Mouse (Mus musculus) hindbrain, embryonic 12.5 days (tissue): ENCODE results near the gene Rasal3. TPM values are rescaled to one million over a fixed set of nuclear protein-coding genes. Genes with fewer than 3 reads are reported as not detected.

Experiments used
- ATAC-seq: fragments of 200-750 bp; cut with Nextera tagmentation; 2 replicates; pipeline ENCODE4 v1.8.0; 2017; ENCODE audit warnings: moderate TSS enrichment; ENCODE audit not compliant: low FRiP score
- H3K27ac ChIP-seq: fragments of 300-500 bp; sonication (generic); 2 replicates; pipeline ENCODE4 v1.5.1; 2016; ENCODE audit warnings: mild to moderate bottlenecking
- H3K27me3 ChIP-seq: fragments of 300-500 bp; sonication (generic); 2 replicates; pipeline ENCODE4 v1.6.1; 2016; ENCODE audit warnings: mild to moderate bottlenecking
- H3K36me3 ChIP-seq: fragments of 300-500 bp; sonication (generic); 2 replicates; pipeline ENCODE4 v1.6.1; 2016; ENCODE audit warnings: mild to moderate bottlenecking
- H3K4me1 ChIP-seq: fragments of 300-500 bp; sonication (generic); 2 replicates; pipeline ENCODE4 v1.6.1; 2016
- H3K4me2 ChIP-seq: fragments of 300-500 bp; sonication (generic); replicated peaks from 2 replicates; pipeline ENCODE4 v1.6.1; 2016; ENCODE audit warnings: mild to moderate bottlenecking
- H3K4me3 ChIP-seq: fragments of 300-500 bp; sonication (generic); 2 replicates; pipeline ENCODE4 v1.5.1; 2016; ENCODE audit warnings: mild to moderate bottlenecking
- H3K9ac ChIP-seq: fragments of 300-500 bp; sonication (generic); 2 replicates; pipeline ENCODE4 v1.6.1; 2016; ENCODE audit warnings: mild to moderate bottlenecking, moderate library complexity
- H3K9me3 ChIP-seq: fragments of 300-500 bp; sonication (generic); replicated peaks from 2 replicates; pipeline ENCODE4 v1.6.1; 2016; ENCODE audit warnings: mild to moderate bottlenecking
- WGBS: fragments of 180-500 bp; shearing (Covaris S2); methylation state at CpG from one replicate; pipeline ENCODE4 v1.1.7; 2016; 5-methylcytosine and 5-hydroxymethylcytosine counted together
- polyA plus RNA-seq: library from polyadenylated mRNA; unstranded; fragments of >200 nt; fragmentation: Nextera tagmentation; extraction: Ambion mirVana; gene quantifications from 2 replicates; pipeline ENCODE4 v1.2.1, GENCODE M21; 2016

Gene Rasal3
- polyA plus RNA-seq, 1 experiment from 2014 or later: 0.39 TPM

GRCm38 (mm10) chr17:32362686-32363085, 40.7 kb downstream of the Rasal3 start:
- Histone ChIP-seq H3K4me2 (peak overlapping the region; percentile 93), H3K36me3 (peaks cover 48% of the 10 kb centered on the region), H3K4me3 (peak overlapping the region; percentile 87; the same call in 1 of the 2 replicates), H3K27ac (no peak overlapping the region), H3K9ac (peak overlapping the region; percentile 98), H3K27me3 (no peaks in the 10 kb centered on the region), H3K9me3 (no peaks in the 10 kb centered on the region), H3K4me1 (peaks cover 24% of the 10 kb centered on the region)
- ATAC-seq: no peak
- WGBS: 87% methylated on average over 4 of the region's 4 CpGs

GRCm38 (mm10) chr17:32359928-32360327, 43.5 kb downstream of the Rasal3 start:
- Histone ChIP-seq H3K4me1 (peaks cover 24% of the 10 kb centered on the region), H3K9ac (no peak overlapping the region), H3K4me3 (no peak overlapping the region), H3K27me3 (no peaks in the 10 kb centered on the region), H3K36me3 (peaks cover 75% of the 10 kb centered on the region), H3K4me2 (no peak overlapping the region), H3K27ac (no peak overlapping the region), H3K9me3 (no peaks in the 10 kb centered on the region)
- ATAC-seq: no peak
- 89% methylated on average over 18 of the region's 18 CpGs for WGBS

- Histone ChIP-seq H3K36me3 (peaks cover 84% of the 10 kb centered on the region), H3K27ac (no peak overlapping the region), H3K4me3 (no peak overlapping the region), H3K4me1 (peaks cover 24% of the 10 kb centered on the region), H3K9me3 (no peaks in the 10 kb centered on the region), H3K27me3 (no peaks in the 10 kb centered on the region), H3K4me2 (no peak overlapping the region), H3K9ac (no peak overlapping the region)
- ATAC-seq: no peak
- WGBS: 95% methylated on average over 6 of the region's 6 CpGs
Observed at GRCm38 (mm10) chr17:32358943-32359340, 44.4 kb downstream of the Rasal3 start.

- WGBS: 96% methylated on average over 7 of the region's 7 CpGs
Observed at GRCm38 (mm10) chr17:32358192-32358942, 45.0 kb downstream of the Rasal3 start.

GRCm38 (mm10) chr17:32356766-32357760, 46.3 kb downstream of the Rasal3 start:
- peaks cover 83% of the 10 kb centered on the region for H3K36me3 ChIP-seq
- WGBS: 81% methylated on average over 24 of the region's 24 CpGs

More at GRCm38 (mm10) chr17:32358192-32358942, 45.0 kb downstream of the Rasal3 start:
- ATAC-seq: no peak
- H3K9me3 ChIP-seq: no peaks in the 10 kb centered on the region
- peaks cover 87% of the 10 kb centered on the region for H3K36me3 ChIP-seq
- H3K4me3 ChIP-seq: no peak overlapping the region
- no peak overlapping the region for H3K9ac ChIP-seq
- H3K4me2 ChIP-seq: no peak overlapping the region
- peaks cover 24% of the 10 kb centered on the region for H3K4me1 ChIP-seq
- H3K27me3 ChIP-seq: no peaks in the 10 kb centered on the region
- no peak overlapping the region for H3K27ac ChIP-seq

GRCm38 (mm10) chr17:32356281-32356680, 47.1 kb downstream of the Rasal3 start:
- no peak overlapping the region for H3K4me2 ChIP-seq
- H3K27me3 ChIP-seq: no peaks in the 10 kb centered on the region
- no peak overlapping the region for H3K27ac ChIP-seq
- H3K4me3 ChIP-seq: no peak overlapping the region
- ATAC-seq: no peak
- H3K9ac ChIP-seq: no peak overlapping the region
- H3K4me1 ChIP-seq: peaks cover 6% of the 10 kb centered on the region
- WGBS: 88% methylated on average over 9 of the region's 9 CpGs
- no peaks in the 10 kb centered on the region for H3K9me3 ChIP-seq
- peaks cover 75% of the 10 kb centered on the region for H3K36me3 ChIP-seq

More at GRCm38 (mm10) chr17:32356766-32357760, 46.3 kb downstream of the Rasal3 start:
- no peak overlapping the region for H3K4me3 ChIP-seq
- H3K4me1 ChIP-seq: peaks cover 11% of the 10 kb centered on the region
- H3K9ac ChIP-seq: no peak overlapping the region
- no peaks in the 10 kb centered on the region for H3K9me3 ChIP-seq
- H3K4me2 ChIP-seq: no peak overlapping the region
- no peak overlapping the region for H3K27ac ChIP-seq
- H3K27me3 ChIP-seq: no peaks in the 10 kb centered on the region
- no peak for ATAC-seq

GRCm38 (mm10) chr17:32355031-32355430, 48.4 kb downstream of the Rasal3 start:
- no peaks in the 10 kb centered on the region for H3K27me3 ChIP-seq
- H3K36me3 ChIP-seq: peaks cover 63% of the 10 kb centered on the region
- no peak overlapping the region for H3K9ac ChIP-seq
- ATAC-seq: no peak
- H3K27ac ChIP-seq: 0 out of 2 replicates have a peak overlapping the region, but pooled peaks have one; percentile 67
- WGBS: 93% methylated on average over 6 of the region's 6 CpGs
- H3K9me3 ChIP-seq: no peaks in the 10 kb centered on the region
- H3K4me2 ChIP-seq: no peak overlapping the region
- H3K4me1 ChIP-seq: peaks cover 10% of the 10 kb centered on the region
- no peak overlapping the region for H3K4me3 ChIP-seq

GRCm38 (mm10) chr17:32354211-32354610, 49.2 kb downstream of the Rasal3 start:
- Histone ChIP-seq H3K27ac (peak overlapping the region; percentile 67; the same call in 1 of the 2 replicates), H3K27me3 (no peaks in the 10 kb centered on the region), H3K9me3 (no peaks in the 10 kb centered on the region), H3K9ac (no peak overlapping the region; the same call in 1 of the 2 replicates), H3K4me3 (no peak overlapping the region), H3K4me1 (peaks cover 15% of the 10 kb centered on the region), H3K36me3 (peaks cover 54% of the 10 kb centered on the region), H3K4me2 (no peak overlapping the region)
- no peak for ATAC-seq
- 49% methylated on average over 5 of the region's 5 CpGs for WGBS

GRCm38 (mm10) chr17:32353696-32354095, 49.7 kb downstream of the Rasal3 start:
- H3K4me2 ChIP-seq: no peak overlapping the region
- peaks cover 19% of the 10 kb centered on the region for H3K4me1 ChIP-seq
- WGBS: 68% methylated on average over 4 of the region's 4 CpGs
- no peak overlapping the region for H3K4me3 ChIP-seq
- no peak for ATAC-seq
- H3K36me3 ChIP-seq: peaks cover 49% of the 10 kb centered on the region
- H3K9ac ChIP-seq: no peak overlapping the region
- no peaks in the 10 kb centered on the region for H3K9me3 ChIP-seq
- H3K27ac ChIP-seq: no peak overlapping the region
- H3K27me3 ChIP-seq: no peaks in the 10 kb centered on the region

GRCm38 (mm10) chr17:32351726-32352125, 51.7 kb downstream of the Rasal3 start:
- Histone ChIP-seq H3K27me3 (no peaks in the 10 kb centered on the region), H3K36me3 (peaks cover 29% of the 10 kb centered on the region), H3K9me3 (no peaks in the 10 kb centered on the region), H3K27ac (no peak overlapping the region), H3K9ac (no peak overlapping the region), H3K4me2 (no peak overlapping the region), H3K4me1 (peaks cover 26% of the 10 kb centered on the region), H3K4me3 (no peak overlapping the region)
- no peak for ATAC-seq

GRCm38 (mm10) chr17:32351269-32351668, 52.1 kb downstream of the Rasal3 start:
- Histone ChIP-seq H3K4me2 (peak overlapping the region; percentile 65), H3K9ac (no peak overlapping the region), H3K4me3 (peak overlapping the region; percentile 65; the same call in 1 of the 2 replicates), H3K27ac (no peak overlapping the region), H3K9me3 (no peaks in the 10 kb centered on the region), H3K4me1 (peaks cover 26% of the 10 kb centered on the region), H3K27me3 (no peaks in the 10 kb centered on the region), H3K36me3 (peaks cover 25% of the 10 kb centered on the region)
- 71% methylated on average over 3 of the region's 3 CpGs for WGBS
- ATAC-seq: no peak

- WGBS: under 1% methylated on average over 37 of the region's 37 CpGs
- Histone ChIP-seq H3K9ac (peak within 1 kb of the TSS; percentile 74), H3K27ac (peak within 1 kb of the TSS; percentile 77), H3K4me1 (peaks cover 26% of the 10 kb centered on the region), H3K27me3 (no peaks in the 10 kb centered on the region), H3K4me2 (peak within 1 kb of the TSS; percentile 68), H3K4me3 (peak within 1 kb of the TSS; percentile 65), H3K36me3 (peaks cover 17% of the 10 kb centered on the region), H3K9me3 (no peaks in the 10 kb centered on the region)
- peak; percentile 97 for ATAC-seq
Observed at GRCm38 (mm10) chr17:32350382-32350983, 52.9 kb downstream of the Rasal3 start, which contains the start of gene Akap8l. Gene Akap8l, minus strand, starts transcription at chr17:32350607.
